Mouse (Mus musculus) small intestine, adult 2 months (tissue): ENCODE measurements around the gene Igflr1. TPM values are rescaled to one million over a fixed set of nuclear protein-coding genes. Genes with fewer than 3 reads are reported as not detected.

Source experiments
- H3K27ac ChIP-seq: fragments of 200-500 bp; 2 replicates; pipeline ENCODE4 v1.5.1; 2012; ENCODE audit warnings: low read depth, low read length, control low read depth, inconsistent platforms; ENCODE audit not compliant: insufficient read depth
- H3K27me3 ChIP-seq: fragments of 200-500 bp; 2 replicates; pipeline ENCODE4 v1.6.1; 2012; ENCODE audit warnings: mild to moderate bottlenecking, moderate library complexity, low read length, inconsistent platforms; ENCODE audit not compliant: control insufficient read depth, insufficient read depth
- H3K36me3 ChIP-seq: fragments of 200-500 bp; 2 replicates; pipeline ENCODE4 v1.6.1; 2012; ENCODE audit warnings: mild to moderate bottlenecking, low read length, control low read depth, inconsistent platforms; ENCODE audit not compliant: control insufficient read depth, insufficient read depth
- H3K4me1 ChIP-seq: fragments of 200-500 bp; 2 replicates; pipeline ENCODE4 v1.6.1; 2012; ENCODE audit warnings: low read length, inconsistent platforms, mixed read lengths; ENCODE audit not compliant: control insufficient read depth, insufficient read depth, insufficient read length
- H3K4me3 ChIP-seq: fragments of 200-500 bp; 2 replicates; pipeline ENCODE4 v1.5.1; 2012; ENCODE audit warnings: low read depth, mild to moderate bottlenecking, control low read depth, inconsistent platforms, low read length, moderate library complexity
- CTCF ChIP-seq: fragments of 200-500 bp; IDR thresholded peaks from 2 replicates; pipeline ENCODE4 v1.5.1; 2012; ENCODE audit warnings: low read depth, mild to moderate bottlenecking, control low read depth, inconsistent platforms, low read length, moderate library complexity, mixed read lengths; ENCODE audit not compliant: insufficient replicate concordance, insufficient read length; ENCODE audit errors: extremely low read depth
- POLR2A ChIP-seq: fragments of 200-500 bp; IDR thresholded peaks from 2 replicates; pipeline ENCODE4 v1.6.1; 2012; ENCODE audit warnings: low read depth, mild to moderate bottlenecking, control low read depth, inconsistent platforms, low read length, moderate library complexity
- WGBS: fragments of 180-500 bp; shearing (Covaris S2); methylation state at CpG from one replicate; pipeline ENCODE4 v1.1.7; 2018; 5-methylcytosine and 5-hydroxymethylcytosine counted together
- polyA plus RNA-seq: library from polyadenylated mRNA; depleted of rRNA; stranded (reverse); fragments of >200 nt; gene quantifications from 2 replicates; pipeline ENCODE4 v1.2.3, GENCODE M21; 2012

Gene Igflr1
- polyA plus RNA-seq, 1 experiment = 11.4 TPM

- H3K36me3 ChIP-seq = no peaks in the 10 kb centered on the region; the same call in 1 of the 2 replicates
- peak overlapping the region; percentile 43 for H3K4me3 ChIP-seq
- H3K27me3 ChIP-seq = no peaks in the 10 kb centered on the region
- 50% methylated on average over 17 of the region's 17 CpGs for WGBS
- H3K27ac ChIP-seq = no peak overlapping the region
- peaks cover 3% of the 10 kb centered on the region; the same call in 1 of the 2 replicates for H3K4me1 ChIP-seq
- TF ChIP-seq CTCF (no peak), POLR2A (no peak)
Measured at GRCm38 (mm10) chr7:30526399-30526798, 38.8 kb upstream of the Igflr1 start.

GRCm38 (mm10) chr7:30526981-30527380 is 38.2 kb upstream of the Igflr1 start:
- TF ChIP-seq POLR2A (no peak), CTCF (no peak)
- H3K4me1 ChIP-seq = peaks cover 3% of the 10 kb centered on the region; the same call in 1 of the 2 replicates

GRCm38 (mm10) chr7:30531291-30531815 is 33.9 kb upstream of the Igflr1 start:
- peaks cover 6% of the 10 kb centered on the region for H3K4me1 ChIP-seq
- 92% methylated on average over 9 of the region's 9 CpGs for WGBS
- no peaks in the 10 kb centered on the region; the same call in 1 of the 2 replicates for H3K36me3 ChIP-seq
- H3K27me3 ChIP-seq = no peaks in the 10 kb centered on the region
- no peak overlapping the region for H3K4me3 ChIP-seq
- H3K27ac ChIP-seq = no peak overlapping the region
- TF ChIP-seq CTCF = no peak
- no peak for TF ChIP-seq POLR2A

More at GRCm38 (mm10) chr7:30526981-30527380, 38.2 kb upstream of the Igflr1 start:
- 90% methylated on average over 14 of the region's 14 CpGs for WGBS
- no peaks in the 10 kb centered on the region for H3K27me3 ChIP-seq
- no peaks in the 10 kb centered on the region; the same call in 1 of the 2 replicates for H3K36me3 ChIP-seq
- H3K4me3 ChIP-seq = no peak overlapping the region
- H3K27ac ChIP-seq = no peak overlapping the region

- no peaks in the 10 kb centered on the region for H3K36me3 ChIP-seq
- WGBS = 66% methylated on average over 8 of the region's 8 CpGs
- H3K4me1 ChIP-seq = peaks cover 5% of the 10 kb centered on the region
- no peak overlapping the region for H3K4me3 ChIP-seq
- no peak overlapping the region for H3K27ac ChIP-seq
- H3K27me3 ChIP-seq = no peaks in the 10 kb centered on the region
- no peak for TF ChIP-seq POLR2A
- TF ChIP-seq CTCF = no peak
Measured at GRCm38 (mm10) chr7:30532931-30533330, 32.3 kb upstream of the Igflr1 start.

GRCm38 (mm10) chr7:30533941-30534632 is 31.1 kb upstream of the Igflr1 start:
- no peak for TF ChIP-seq CTCF
- no peak for TF ChIP-seq POLR2A
- H3K4me1 ChIP-seq = peaks cover 5% of the 10 kb centered on the region
- H3K36me3 ChIP-seq = peaks cover under 1% of the 10 kb centered on the region; the same call in 1 of the 2 replicates
- H3K27ac ChIP-seq = no peak overlapping the region
- H3K4me3 ChIP-seq = peak overlapping the region; percentile 96
- WGBS = 21% methylated on average over 26 of the region's 26 CpGs
- H3K27me3 ChIP-seq = no peaks in the 10 kb centered on the region

- Histone ChIP-seq H3K27ac (no peak within 1 kb of the TSS), H3K36me3 (peaks cover 2% of the 10 kb centered on the region; the same call in 1 of the 2 replicates), H3K27me3 (no peaks in the 10 kb centered on the region), H3K4me3 (peak within 1 kb of the TSS; percentile 96), H3K4me1 (peaks cover 5% of the 10 kb centered on the region)
- 2% methylated on average over 80 of the region's 84 CpGs for whole genome bisulfite sequencing
- TF ChIP-seq POLR2A (no peak; the same call in 1 of the 2 replicates), CTCF (no peak)
Measured at GRCm38 (mm10) chr7:30534633-30535577, 30.3 kb upstream of the Igflr1 start, which contains the start of gene Arhgap33. Gene Arhgap33 (minus strand): TSS chr7:30535060.
